Mouse (Mus musculus) cerebellum, adult 2 months (tissue): ENCODE measurements at regions not wholly inside any gene's neighbourhood (a gene's known extent, or its start where the extent isn't known, plus 50 kb on each side); places are given as distances from the start of the nearest gene placed in this dataset.

Source experiments
- CTCF ChIP-seq: fragments of 200-500 bp; IDR thresholded peaks from 2 replicates; pipeline ENCODE4 v1.5.1; 2011; ENCODE audit warnings: low read depth, mild to moderate bottlenecking, control low read depth, low read length, moderate library complexity, borderline replicate concordance; ENCODE audit not compliant: insufficient read depth
- POLR2A ChIP-seq: fragments of 200-500 bp; IDR thresholded peaks from 2 replicates; pipeline ENCODE4 v1.6.1; 2011; ENCODE audit warnings: low read length, control low read depth, borderline replicate concordance; ENCODE audit not compliant: insufficient read depth

DNA sequence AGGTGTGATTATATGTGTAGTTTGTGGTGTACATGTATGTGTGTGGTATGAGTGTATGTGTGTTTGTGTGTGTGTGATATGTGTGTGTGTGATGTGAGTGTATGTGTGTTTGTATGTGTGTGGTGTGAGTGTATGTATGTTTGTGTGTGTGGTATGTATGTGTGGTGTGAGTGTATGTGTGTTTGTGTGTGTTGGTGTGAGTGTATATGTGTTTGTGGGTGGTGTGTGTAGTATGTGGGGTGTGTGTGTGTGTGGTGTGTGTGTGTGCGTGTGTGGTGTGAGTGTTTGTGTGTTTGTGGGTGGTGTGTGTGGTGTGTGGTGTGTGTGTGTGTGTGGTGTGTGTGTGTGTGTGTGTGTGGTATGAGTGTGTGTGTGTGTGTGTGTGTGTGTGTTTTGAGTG, 160.6 kb upstream of the Tmtc1 start:
- TF ChIP-seq POLR2A (no peak), CTCF (no peak)
